ENCODE assay signal across 22 mouse cellular contexts in genomic region chr1:180916425-180916824, GRCm38 (mm10). TPM values are rescaled to one million over a fixed set of nuclear protein-coding genes. Genes with fewer than 3 reads are reported as not detected.
DNase-seq lines count a peak whose midpoint lies in the region; ATAC-seq lines count a peak whose summit lies in the region.
"Had no signal": no experiment of that assay in that cellular context is flagged by ENCODE, and none has a peak within 500 bp of the region (broad histone marks: within the 10 kb centered on the region; RNA-seq: fewer than 3 reads in every experiment).

No protein-coding gene starts in this region.

- peak; percentile 30 for DNase-seq in 3134 (ENCODE audit: extremely low read depth, insufficient read length, low spot score)
- DNase-seq in CD4-positive, CD25-positive, alpha-beta regulatory T cell, adult 2 months (ENCODE audit: low read depth, low spot score): peak; percentile 70
- no peak for DNase-seq in layer of hippocampus, postnatal 14 days (ENCODE audit: low spot score in 2 of 2)
- no peak for DNase-seq in lung, postnatal 10 days
- no peak for DNase-seq in urinary bladder, postnatal 4 days (ENCODE audit: low spot score in 2 of 2)
- DNase-seq: adrenal gland, postnatal 10 days; cerebellum, adult 11-12 months; cerebellum, adult 9-10 months; gastrocnemius, adult 2 months; gastrocnemius, postnatal 25 days; heart, adult 11 months; heart, postnatal 10 days; heart, postnatal 4 days had no signal

- ATAC-seq in activated CD4-positive, CD25-positive, alpha-beta regulatory T cell, adult 4 months: peak; percentile 46
- ATAC-seq in neutrophil, adult 5-6 weeks (ENCODE audit: extremely low read depth, insufficient number of reproducible peaks, low FRiP score, poor library complexity, severe bottlenecking): 0 out of 2 replicates have a peak, but pooled peaks have one; percentile 21
- ATAC-seq: forebrain, embryonic 14.5 days; hindbrain, embryonic 16.5 days; intestine, embryonic 16.5 days had no signal

RNA-seq across cellular contexts. Expression of gene Pycr2, which starts 12.3 kb away (rescaled TPM):
- polyA plus RNA-seq in activated CD4-positive, CD25-positive, alpha-beta regulatory T cell, adult 4 months (2017; shearing (Covaris generic)): 10 to 100 TPM; 44.3 to 45.6 TPM
- total RNA-seq in neutrophil, adult 5-6 weeks (2017): 16.7 and 19.3 TPM in 2 replicates
- total RNA-seq in layer of hippocampus, postnatal 14 days (2021): 10 to 100 TPM; 41.5 to 43.4 TPM

RNA-seq across cellular contexts. Expression of gene Lefty1, which starts 18.4 kb away (rescaled TPM):
- polyA plus RNA-seq in activated CD4-positive, CD25-positive, alpha-beta regulatory T cell, adult 4 months (2017; shearing (Covaris generic)): not detected
- total RNA-seq in neutrophil, adult 5-6 weeks (2017): not detected in 2 replicates
- total RNA-seq in layer of hippocampus, postnatal 14 days (2021): 1 to 10 TPM; 7.2 to 9.3 TPM

RNA-seq across cellular contexts. Expression of gene Lefty2, which starts 23.5 kb away (rescaled TPM):
- polyA plus RNA-seq in activated CD4-positive, CD25-positive, alpha-beta regulatory T cell, adult 4 months (2017; shearing (Covaris generic)): not detected
- total RNA-seq in neutrophil, adult 5-6 weeks (2017): not detected in 2 replicates
- total RNA-seq in layer of hippocampus, postnatal 14 days (2021): 1 to 10 TPM; 5.1 to 5.2 TPM
- total RNA-seq: gastrocnemius, adult 2 months; gastrocnemius, postnatal 25 days; heart, postnatal 4 days had no signal
- polyA plus RNA-seq: embryonic facial prominence, embryonic 10.5 days; erythroblast, embryonic 14.5 days; forebrain, embryonic 10.5 days; heart, embryonic 14.5 days; intestine, embryonic 16.5 days had no signal

RNA-seq across cellular contexts. Expression of gene Tmem63a, which starts 25.7 kb away (rescaled TPM):
- 10 to 100 TPM; 13.5 to 13.7 TPM for polyA plus RNA-seq in activated CD4-positive, CD25-positive, alpha-beta regulatory T cell, adult 4 months (2017; shearing (Covaris generic))
- 14.9 and 15.8 TPM in 2 replicates for total RNA-seq in neutrophil, adult 5-6 weeks (2017)
- 10 to 100 TPM in 1 of 2 experiments, 1 to 10 TPM in 1; 8.6 to 11.5 TPM for total RNA-seq in layer of hippocampus, postnatal 14 days (2021)

Comparison
In these comparisons a context has a peak if more than half of its experiments do, and no peak if none do; other contexts are left out.
1. DNase-seq: peak in 3134 (single experiment) and CD4-positive, CD25-positive, alpha-beta regulatory T cell, adult 2 months (single experiment); none in layer of hippocampus, postnatal 14 days (0 of 2), lung, postnatal 10 days (single experiment) and urinary bladder, postnatal 4 days (0 of 2).